Mouse (Mus musculus) brain, embryonic 14.5 days (tissue): ENCODE results near the gene Cenpl.

ENCODE experiments used
- CTCF ChIP-seq: fragments of 200-500 bp; IDR thresholded peaks from 2 replicates; pipeline ENCODE4 v1.5.1; 2012; ENCODE audit warnings: inconsistent platforms, mild to moderate bottlenecking, moderate library complexity, borderline replicate concordance; ENCODE audit not compliant: insufficient read depth, insufficient read length; ENCODE audit errors: extremely low read depth
- POLR2A ChIP-seq: fragments of 200-500 bp; IDR thresholded peaks from 2 replicates; pipeline ENCODE4 v1.6.1; 2012; ENCODE audit warnings: mild to moderate bottlenecking, inconsistent platforms, borderline replicate concordance; ENCODE audit not compliant: poor library complexity, insufficient read depth, insufficient read length, severe bottlenecking; ENCODE audit errors: extremely low read depth

DNA sequence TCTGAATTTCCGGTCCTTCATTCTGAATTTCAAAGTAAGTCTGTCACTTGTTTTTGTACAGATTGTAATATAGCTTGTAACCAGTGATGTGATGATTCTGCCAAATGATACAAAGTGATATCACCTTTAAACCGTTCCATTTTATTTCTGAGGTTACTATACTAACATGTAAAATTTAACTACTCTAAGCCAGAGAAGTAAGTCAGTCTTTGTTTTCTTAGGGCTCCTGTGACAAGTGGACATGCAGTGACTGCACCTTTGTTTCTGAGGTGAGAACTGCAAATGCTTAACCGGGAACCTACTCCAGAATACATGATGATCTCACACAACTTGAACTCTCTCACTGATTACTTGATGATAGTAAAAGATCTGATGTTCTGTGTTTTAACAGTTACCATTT lies 32.5 kb upstream of the Cenpl start:
- TF ChIP-seq POLR2A (no peak), CTCF (no peak)
